Mouse (Mus musculus) gastrocnemius, postnatal 14 days (tissue): Measurements from ENCODE around the gene Ace2. TPM values are rescaled to one million over a fixed set of nuclear protein-coding genes. Genes with fewer than 3 reads are reported as not detected.

Experiments
- DNase-seq: peaks from one replicate; pipeline ENCODE4 v3.0.0; 2021; ENCODE audit warnings: mixed read lengths
- intact Hi-C: fragments of 180-260 bp; cut with DNase I; formaldehyde crosslinking; loops from one replicate; pipeline ENCODE4 v1.15.1; 2025; ENCODE audit warnings: low total_unique reads
- total RNA-seq, 2 experiments: library from RNA; stranded (reverse); gene quantifications; 2 replicates each; pipeline ENCODE4 v1.2.3; 2021

Gene Ace2
- total RNA-seq, 2 experiments from 2014 or later: 0.62 to 0.74 TPM

- intact Hi-C loops: no loop called here
- DNase-seq: no peak
These were observed 36.2 kb downstream of the Ace2 start for GRCm38 (mm10) chrX:164175311-164175710.

- no peak for DNase-seq
- intact Hi-C loops: no loop called here
These were observed 36.6 kb downstream of the Ace2 start for GRCm38 (mm10) chrX:164175780-164176179.

- no peak for DNase-seq
These were observed 39.7 kb downstream of the Ace2 start for GRCm38 (mm10) chrX:164178856-164179255.

GRCm38 (mm10) chrX:164179746-164180145 lies 40.6 kb downstream of the Ace2 start:
- peak; percentile 7 for DNase-seq
- intact Hi-C loops: no loop called here

More at GRCm38 (mm10) chrX:164178856-164179255, 39.7 kb downstream of the Ace2 start:
- intact Hi-C loops: no loop called here

- intact Hi-C loops: no loop called here
- no peak for DNase-seq
These were observed 44.7 kb downstream of the Ace2 start for GRCm38 (mm10) chrX:164183844-164184243.

- intact Hi-C loops: no loop called here
- no peak for DNase-seq
These were observed 50.7 kb downstream of the Ace2 start for GRCm38 (mm10) chrX:164189880-164190279.

GRCm38 (mm10) chrX:164197679-164198078 lies 58.5 kb downstream of the Ace2 start:
- intact Hi-C loops: no loop called here
- DNase-seq: no peak

- intact Hi-C loops: no loop called here
- DNase-seq: no peak
These were observed 61.4 kb downstream of the Ace2 start for GRCm38 (mm10) chrX:164200547-164200946.

- intact Hi-C loops: no loop called here
- no peak for DNase-seq
These were observed 82.9 kb downstream of the Ace2 start for GRCm38 (mm10) chrX:164221989-164222388.

- DNase-seq: no peak
- intact Hi-C loops: no loop called here
These were observed 94.2 kb downstream of the Ace2 start for GRCm38 (mm10) chrX:164233380-164233779.

Other genes starting within 250 kb of the Ace2 start
- 10 to 100 TPM; 23.0 to 23.9 TPM for gene Ap1s2, start 230.3 kb upstream of the Ace2 start, total RNA-seq
- 10 to 100 TPM; 13.2 to 14.3 TPM for gene Zrsr2, start 180.7 kb upstream of the Ace2 start, total RNA-seq
- gene Car5b, start 111.3 kb upstream of the Ace2 start, total RNA-seq: under 1 TPM; 0.66 to 0.84 TPM
- gene Siah1b, start 62.8 kb upstream of the Ace2 start, total RNA-seq: 1 to 10 TPM; 4.5 to 5.5 TPM
- gene Cltrn, start 50.5 kb upstream of the Ace2 start, total RNA-seq: not detected
- gene Bmx, start 118.9 kb downstream of the Ace2 start, total RNA-seq: under 1 TPM; 0.44 to 0.86 TPM
- 1 to 10 TPM; 1.0 to 2.5 TPM for gene Pir, start 130.0 kb downstream of the Ace2 start, total RNA-seq
- 1 to 10 TPM; 1.7 to 2.1 TPM for gene Vegfd, start 234.0 kb downstream of the Ace2 start, total RNA-seq